Mouse (Mus musculus) kidney, postnatal 4 days (tissue): Measurements from ENCODE around the gene Cpn1.
"Not testable (repeated sequence)": the region's sequence is repeated elsewhere in the genome, so short reads cannot be mapped to it uniquely, and the experiment has no call there.

Experiments used
- DNase-seq, 2 experiments: peaks; one replicate each; pipeline ENCODE4 v3.0.0; 2021; ENCODE audit warnings: mixed read lengths in 2 of 2

The Cpn1 gene

DNA sequence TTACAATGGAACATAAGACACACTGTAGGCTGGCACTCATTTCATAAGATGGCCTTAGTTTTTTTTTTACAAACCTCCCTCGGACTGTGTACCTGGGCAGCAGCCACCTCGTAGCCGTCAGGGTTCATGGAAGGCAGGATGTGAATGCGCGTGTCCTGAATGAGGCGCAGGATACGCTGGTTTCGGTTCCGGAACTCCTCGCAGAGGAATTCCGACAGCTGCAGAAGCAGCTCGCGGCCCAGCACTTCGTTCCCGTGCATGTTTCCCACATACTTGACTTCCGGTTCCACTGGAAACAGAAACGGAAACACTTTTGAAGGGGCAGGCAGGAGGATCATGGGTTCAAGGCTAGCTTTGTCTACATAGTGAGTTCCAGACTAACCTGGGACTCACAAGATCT is 5.6 kb downstream of the Cpn1 start:
- no peak for DNase-seq

DNA sequence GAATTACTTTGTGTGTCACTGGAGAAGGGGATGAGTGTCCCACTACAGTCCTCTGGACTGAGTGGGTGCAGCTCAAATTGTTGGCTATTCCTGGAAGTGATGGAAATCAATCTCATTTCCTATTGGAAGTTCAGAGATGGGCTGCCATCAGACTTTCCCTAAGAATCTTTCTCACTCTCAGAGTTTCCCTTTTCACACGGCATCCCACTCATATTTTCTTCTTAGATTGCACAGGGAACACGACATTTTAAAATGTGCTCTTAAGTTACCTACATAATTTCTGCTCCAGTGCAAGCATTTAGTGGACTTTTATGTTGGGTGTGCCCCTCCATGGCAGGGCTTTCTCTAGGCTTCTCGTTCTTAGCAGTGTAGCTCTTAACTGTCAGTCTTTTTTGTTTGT is 8.6 kb downstream of the Cpn1 start:
- no peak for DNase-seq

DNA sequence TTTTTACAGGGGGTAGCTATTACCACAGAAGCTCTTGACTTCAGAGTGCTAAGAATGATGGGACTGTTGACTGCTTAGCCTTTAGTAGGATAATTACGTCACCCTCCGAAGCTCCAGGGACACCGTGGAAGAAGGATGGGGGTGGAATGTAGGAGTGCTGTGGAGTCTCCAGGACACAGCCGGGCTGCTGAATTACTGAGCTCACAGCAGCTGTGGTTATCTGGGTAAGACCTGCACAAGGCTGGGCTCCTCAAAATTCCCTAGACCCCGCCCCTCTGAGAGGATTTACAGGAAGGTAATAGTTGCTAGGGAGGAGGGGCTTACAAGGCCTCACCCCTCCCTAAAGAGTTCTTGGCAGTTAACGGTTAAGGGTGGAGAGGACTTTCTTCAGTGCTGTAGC is 9.7 kb downstream of the Cpn1 start:
- no peak for DNase-seq

DNA sequence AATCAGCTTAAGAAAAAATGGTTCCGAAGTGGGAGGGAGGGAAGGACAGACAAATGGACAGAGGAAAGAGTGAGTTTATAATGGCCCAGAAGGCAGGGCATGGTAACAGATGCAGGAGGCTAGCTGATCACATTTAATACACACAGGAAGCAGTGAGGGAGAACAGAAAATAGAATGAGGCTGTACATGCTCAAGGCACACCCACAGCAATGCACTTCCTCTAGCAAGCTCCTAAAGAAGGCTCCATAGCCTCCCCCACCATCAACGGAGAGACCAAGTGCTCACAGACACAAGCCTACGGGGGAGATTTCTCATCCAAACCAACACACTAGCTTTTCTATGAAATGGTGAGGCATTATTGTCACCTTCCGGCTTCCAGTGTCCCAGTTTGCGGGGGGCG is 12.1 kb downstream of the Cpn1 start:
- no peak for DNase-seq

DNA sequence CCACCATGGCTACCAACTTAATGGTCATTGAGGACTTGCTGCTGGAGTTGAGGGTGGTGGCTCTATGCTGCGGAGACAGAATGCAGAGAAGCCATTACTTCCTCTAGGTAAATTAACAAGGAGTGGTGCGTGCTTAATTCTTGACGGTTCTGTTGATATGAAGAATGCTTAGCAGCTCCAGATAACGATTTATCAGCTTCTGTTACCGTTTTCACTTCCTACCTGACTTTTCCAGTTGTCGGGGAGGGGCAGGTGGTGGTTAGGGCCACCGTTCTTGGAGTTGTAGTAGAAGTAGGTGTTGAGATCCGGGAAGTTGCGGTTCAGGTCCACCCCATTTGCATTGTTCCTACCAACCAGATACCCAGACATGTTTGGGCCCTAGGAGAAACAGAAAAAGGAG is 12.6 kb downstream of the Cpn1 start:
- no peak for DNase-seq

DNA sequence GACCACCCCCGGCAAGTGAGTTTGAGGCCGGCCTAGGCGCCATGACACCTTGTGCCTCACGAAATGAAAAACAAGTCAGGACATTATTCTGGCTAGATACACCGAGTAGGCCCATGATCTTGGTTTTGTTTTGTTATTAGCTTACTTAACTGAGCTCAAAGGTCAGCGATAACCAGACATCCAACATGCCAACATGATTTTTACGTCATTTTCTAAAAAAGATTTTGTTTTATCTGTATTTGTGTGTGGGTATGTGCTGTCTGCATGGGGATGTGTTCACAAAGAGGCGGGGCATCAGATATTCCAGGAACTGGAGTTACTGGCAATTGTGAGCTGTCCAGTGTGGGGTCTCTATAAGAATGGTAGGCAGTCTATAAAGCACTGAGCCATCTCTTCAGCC is 14.2 kb downstream of the Cpn1 start:
- DNase-seq: no peak

DNA sequence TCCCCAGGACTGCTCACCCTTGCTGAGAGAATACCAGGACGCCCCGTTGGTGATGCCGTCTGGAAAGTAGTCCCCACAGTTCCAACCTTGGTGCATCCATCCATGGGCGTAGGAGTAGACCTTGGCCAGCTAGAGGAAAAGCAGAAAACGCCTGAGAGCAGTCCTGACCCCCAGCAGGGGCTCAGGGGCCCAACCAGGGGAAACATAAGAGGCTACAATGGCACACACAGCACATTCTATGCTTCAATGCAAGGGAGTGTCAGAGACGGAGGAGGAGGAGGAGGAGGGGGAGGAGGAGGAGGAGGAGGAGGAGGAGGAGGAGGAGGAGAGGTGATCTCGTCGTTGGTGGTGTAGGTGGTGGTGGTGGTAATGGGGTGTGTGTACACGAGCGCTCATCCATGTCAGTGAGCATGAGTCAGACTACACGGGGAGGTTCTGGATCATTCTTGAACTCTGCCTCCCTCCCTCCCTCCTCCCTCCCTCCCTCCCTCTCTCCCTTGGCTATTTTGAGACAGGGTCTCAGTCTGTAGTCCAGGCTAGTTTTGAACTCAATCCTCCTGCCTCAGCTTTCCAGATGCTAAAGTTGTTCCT is 17.8 kb downstream of the Cpn1 start:
- DNase-seq: peak; percentile 31 to 54

DNA sequence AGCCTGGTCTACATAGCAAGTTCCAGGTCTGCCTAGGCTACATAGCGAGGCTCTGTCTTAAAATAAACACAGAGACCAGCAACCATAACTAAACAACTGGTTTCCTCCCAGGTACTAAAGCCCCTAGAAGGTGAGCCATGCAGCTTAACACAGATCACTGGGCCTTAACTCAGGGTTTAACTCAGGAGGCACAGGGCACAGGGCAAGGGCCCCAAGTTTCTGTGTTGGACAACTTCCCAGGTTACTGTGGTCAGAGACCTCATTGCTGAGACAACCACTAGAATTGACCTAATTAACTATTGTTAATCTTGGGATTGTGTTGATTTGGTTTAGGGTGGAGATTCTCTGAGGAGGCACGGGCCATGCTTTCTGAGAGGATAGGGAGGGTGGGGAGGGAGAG is 19.9 kb downstream of the Cpn1 start:
- DNase-seq: no peak

DNA sequence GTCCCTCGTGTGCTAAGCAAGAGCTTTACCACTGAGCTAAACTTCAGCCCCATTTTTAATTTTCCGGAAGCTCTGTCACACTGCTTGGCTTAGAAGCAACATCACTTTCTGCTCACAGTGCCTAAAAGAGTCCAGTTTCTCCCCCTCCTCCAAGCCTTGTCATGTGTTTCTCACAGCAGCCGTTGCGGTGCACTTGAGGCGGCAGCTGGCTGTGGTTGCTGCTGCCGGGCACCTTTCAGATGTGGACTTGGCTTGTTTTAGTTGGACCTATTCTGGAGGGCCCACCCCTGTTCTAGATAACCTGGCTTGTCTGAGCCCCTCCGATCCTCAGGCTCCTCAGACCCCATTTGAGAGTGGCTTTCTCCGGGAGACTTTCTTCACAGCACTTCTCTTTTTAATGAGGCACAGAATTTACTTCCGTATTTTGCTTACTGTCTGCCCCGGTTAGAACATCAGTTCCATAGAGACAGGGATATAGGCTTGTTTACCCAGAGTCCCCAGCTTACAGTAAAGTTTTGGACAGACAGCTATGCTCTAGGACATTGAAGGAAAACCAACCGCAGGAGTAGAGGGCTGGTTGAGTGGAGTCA is 20.8 kb downstream of the Cpn1 start:
- DNase-seq: no peak

DNA sequence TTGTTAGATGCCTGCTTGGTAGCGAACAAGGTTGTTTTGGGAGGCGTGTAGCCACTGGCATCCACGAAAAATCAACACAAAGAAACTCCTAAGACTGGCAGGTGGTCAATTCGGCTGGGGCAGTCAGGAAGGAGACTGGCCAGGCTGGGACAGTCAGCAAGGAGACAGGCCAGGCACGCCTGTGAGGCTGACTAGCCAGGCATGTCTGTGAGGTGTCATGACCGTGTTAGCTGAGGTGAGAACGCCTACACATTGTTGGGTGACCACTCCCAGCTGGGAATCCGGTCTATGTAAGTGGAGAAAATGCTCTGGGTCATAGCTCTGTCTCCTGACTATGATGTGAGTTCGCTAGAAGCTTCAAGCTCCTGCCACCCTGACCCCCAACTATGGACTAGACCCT is 23.6 kb downstream of the Cpn1 start:
- no peak for DNase-seq

DNA sequence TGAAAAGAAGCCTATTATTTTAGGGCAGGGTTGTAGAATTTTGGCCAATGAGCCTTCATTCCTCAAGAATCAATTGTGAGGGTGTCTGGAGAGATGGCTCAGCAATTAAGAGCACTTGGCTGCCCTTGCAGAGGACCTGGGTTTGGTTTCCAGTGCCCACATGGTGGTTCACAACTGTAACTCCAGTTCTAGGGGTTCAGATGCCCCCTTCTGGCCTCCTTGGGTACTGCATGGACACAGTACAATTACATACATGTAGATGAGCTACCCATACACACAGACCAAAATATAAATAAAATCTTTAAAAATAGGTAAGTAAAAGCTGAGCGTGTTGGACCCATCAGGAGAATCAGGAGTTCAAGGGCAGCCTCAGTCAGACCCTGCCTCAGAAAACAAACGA is 25.2 kb downstream of the Cpn1 start:
- peak; percentile 38 for DNase-seq

DNA sequence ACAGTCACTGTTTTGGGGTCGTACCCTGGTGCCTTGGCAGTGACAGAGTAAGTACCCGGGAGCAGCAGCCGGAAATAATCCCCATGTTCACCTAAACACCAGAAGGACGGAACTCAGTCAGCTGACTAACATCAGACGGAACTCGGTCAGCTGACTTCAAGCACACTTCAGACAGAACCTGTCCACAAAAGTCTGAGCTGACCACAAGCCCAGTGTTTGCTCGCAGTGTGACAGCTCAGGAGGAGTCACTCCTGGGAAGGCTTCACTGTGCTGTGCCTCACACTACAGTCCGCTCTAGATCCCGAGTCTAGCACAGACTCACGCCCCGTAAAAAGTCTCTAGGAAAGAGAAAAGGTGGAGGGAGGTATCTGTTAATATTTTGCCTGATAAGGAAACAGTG is 26.3 kb downstream of the Cpn1 start:
- no peak for DNase-seq

DNA sequence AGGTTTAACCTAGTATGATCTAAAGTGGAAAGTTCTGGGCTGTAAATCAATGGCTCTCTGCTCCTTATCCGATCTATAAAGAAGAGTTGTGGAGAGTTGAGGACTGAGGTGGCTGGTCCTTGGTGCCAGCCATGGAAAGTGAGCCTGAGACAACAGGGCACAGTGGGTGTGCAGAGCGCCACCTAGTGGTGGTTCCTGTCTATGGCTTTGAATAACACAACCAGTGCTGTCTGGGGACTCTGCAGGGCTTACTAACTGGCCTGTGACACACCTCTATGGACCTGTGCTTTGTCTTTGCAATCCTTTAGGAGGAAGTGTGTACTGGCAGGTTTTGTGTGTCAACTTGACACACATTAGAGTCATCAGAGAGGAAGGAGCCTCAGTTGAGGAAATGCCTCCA is 27.2 kb downstream of the Cpn1 start:
- DNase-seq: peak; percentile 84 to 87

DNA sequence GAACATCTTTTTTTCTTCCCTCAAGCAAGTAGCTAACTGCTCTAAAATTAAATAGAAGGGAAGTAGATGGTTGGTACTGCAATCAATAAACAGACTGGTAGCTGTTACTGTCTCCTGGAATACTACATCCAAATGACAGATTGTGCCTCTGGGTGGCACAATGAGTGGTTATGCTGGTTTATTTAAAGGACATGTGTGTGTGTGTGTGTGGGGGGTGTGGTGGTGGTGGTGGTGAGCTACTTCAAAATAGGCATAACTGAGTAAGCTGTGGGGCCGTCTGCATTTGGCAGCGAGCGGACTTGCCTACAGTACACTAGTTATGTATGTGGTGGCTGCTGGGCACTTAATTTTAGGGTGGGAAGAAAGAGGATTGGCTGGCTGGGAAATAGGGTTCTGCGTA is 28.5 kb downstream of the Cpn1 start:
- no peak for DNase-seq

DNA sequence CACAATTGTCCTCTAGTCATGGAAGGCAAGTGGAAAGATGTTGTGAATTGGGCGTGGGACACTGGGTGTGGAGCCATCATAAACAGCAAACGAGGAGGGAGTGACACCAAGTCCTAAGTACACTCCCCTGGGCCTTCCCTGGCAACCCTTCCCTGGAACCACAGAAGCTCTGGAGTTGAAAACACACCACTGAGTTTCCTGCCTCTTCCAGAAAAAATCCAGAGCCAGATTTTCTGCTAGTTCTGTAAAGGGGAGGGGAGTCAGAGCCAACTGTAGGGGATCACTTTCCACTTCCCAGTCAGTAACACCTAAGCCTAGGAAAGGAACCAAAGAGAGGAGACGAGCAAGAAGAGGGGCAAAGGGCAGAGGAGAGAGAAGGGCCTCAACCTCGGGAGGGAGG is 29.0 kb downstream of the Cpn1 start:
- DNase-seq: no peak

DNA sequence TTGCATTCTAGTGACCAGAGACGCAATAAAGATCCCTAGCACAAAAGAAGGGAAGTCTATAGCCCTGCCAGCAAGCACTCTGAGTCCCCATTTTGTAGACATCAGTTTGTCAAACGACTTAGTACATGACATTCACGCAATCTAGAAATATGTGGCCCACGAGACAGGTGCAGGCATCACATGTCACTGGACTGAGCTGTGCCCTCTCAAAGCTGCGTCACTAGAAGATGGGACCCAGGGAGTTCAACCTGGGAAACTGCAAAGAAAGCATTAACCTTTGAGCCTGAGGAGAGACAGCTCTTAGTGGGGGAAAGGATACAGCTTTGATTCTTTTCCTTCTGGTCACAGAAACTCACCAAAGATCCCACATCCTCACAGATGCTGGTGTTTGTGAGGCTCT is 31.1 kb downstream of the Cpn1 start:
- no peak for DNase-seq

DNA sequence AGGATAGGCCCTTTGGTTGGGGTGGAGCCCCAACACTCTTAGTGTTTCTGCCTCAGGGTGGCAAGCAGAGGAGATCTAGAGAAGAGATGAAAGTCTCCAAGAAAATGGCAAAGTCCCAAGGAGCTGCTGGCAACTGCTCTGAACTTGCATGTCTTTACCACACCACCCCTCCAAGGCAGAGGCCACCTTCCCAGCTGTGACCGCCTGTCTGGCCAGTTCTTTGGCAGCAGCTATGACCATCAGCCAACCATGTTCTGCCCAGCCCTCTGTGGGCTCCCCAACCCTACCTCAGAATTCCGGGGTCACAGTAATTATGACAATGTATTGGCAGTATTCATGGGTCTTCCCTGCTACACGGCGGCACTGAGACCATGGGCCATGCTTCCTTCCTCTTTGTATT is 31.5 kb downstream of the Cpn1 start:
- no peak for DNase-seq

DNA sequence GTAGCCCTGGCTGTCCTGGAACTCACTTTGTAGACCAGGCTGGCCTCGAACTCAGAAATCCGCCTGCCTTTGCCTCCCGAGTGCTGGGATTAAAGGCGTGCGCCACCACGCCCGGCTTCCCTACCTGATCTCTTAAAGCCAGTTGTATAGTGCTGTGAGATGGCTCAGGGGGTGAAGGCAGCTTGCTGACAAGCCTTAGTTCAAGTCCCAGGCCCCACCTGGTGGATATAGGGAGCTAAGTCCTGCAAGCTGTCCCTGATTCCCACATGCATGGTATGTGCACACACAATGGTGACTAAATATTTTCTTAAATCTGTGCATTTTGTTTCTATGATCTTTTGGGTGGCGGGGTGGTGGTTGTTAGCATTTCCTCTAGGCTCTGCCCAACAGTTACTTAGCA is 33.4 kb downstream of the Cpn1 start:
- not testable (repeated sequence) for DNase-seq

DNA sequence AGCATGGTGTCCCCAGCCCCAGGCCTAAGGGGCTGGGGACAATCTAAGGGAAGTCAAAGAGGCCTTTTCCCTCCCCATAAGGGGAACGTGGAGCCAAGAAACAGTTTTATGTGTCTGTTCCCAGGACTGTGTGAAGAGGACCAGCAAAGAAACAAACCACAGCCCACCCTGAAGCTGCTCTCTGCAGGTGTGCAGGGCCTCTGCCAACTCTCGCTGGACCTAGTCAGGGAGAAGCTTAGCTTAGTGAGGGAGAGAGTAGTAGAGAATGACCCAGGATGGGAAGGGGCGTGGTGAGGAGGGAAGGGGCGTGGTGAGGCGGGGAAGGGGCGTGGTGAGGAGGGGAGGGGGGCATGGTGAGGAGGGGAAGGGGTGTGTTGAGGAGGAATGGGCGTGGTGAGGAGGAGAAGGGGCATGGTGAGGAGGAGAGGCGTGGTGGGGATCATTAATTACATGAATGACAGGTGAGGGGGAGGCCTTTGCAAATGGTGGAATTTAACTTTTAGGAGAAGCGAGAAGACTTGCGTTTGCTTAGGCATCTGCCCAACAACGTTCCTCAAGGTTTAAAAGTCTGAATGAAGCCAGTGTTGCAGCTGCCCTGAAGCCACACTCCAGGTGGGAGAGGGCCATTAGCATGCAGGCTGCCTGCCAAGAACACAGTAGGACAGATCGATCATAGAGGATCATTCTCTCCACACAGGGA is 37.1 kb downstream of the Cpn1 start:
- peak; percentile 53 to 62 for DNase-seq

DNA sequence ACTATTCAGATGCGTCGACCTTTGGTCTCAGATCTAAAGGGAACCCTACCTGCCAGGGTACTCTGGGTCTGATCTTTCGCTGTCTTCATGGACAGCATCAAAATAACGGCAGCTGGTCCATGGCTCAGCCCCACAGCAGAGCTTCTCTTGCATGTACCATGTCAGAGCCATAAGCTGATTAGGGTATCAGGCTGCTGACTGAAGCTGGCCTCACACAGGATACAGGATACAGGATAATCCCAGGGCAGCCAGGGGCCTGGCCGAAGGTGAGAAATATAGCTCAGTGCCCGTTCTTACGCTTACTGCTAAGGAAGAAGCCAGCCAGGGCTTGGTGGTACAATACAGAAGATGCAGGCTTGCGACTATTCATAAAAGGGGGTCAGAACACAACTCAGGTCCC is 41.8 kb downstream of the Cpn1 start:
- no peak for DNase-seq

DNA sequence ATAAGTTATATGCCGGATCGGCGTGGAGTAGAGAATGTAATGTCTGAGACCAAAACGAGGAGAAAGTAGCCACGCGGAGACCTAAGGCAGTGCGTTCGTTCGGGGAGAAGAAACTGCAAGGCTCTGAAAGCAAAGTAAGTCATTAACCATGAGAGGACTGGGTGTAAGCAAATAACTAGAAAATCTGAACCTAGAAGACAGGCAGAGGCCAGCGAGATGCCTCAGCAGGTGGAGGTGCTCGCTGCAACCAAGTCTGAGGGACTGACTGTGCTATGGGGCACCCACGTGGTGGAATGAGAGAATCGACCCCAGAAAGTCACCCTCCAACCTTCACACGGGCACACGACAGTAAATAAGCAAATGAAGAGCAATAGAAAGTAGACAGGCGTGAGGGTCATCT is 43.3 kb downstream of the Cpn1 start:
- no peak for DNase-seq

DNA sequence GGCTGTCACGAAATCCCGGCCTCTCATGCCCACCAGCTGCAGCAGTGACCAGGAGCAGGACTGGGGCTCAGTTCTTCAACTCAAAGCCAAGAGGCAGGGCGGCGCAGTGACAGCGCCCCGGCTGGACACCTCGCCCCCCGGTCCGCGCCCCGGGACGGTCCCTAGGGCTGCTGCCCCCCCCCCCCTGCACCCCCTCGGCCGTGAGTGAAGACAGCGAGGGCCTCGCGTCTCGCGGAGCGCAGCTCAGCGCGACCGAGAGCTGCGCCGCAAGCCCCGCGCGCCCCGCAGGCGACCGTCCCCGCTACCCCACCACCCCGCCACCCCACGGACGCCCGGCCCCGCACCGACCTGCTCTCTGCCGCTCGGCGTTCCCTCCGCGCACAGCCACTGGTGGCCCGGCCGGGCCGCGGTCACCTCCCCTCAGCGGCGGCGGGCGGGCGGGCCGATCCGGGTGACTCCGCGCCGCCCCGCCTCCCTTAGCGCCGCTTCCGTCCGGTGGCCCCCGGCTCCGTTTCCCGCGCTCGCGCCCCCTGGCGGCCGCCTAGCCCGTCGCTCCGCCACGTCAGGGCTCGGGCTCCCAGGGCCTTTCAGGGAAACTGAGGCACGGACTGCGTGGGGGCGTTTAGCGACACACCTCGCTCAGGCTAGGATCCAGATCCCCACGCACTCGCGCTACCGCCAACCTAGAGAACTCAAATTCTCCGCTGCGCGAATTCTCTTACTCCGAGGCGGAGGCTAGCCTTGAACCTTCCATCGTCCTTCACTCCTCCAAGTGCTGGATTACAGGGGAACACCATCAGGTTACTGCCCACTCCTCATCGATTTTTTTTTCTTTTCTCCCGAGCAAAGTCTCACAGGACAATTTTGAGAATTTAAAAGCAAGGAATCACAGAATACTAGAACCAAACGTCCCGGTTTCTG is 46.3 kb downstream of the Cpn1 start, which contains the start of gene Dnmbp:
Gene Dnmbp, minus strand, starts transcription at position 423 of the 921 bp plus-strand sequence.
- peak; percentile 94 for DNase-seq

DNA sequence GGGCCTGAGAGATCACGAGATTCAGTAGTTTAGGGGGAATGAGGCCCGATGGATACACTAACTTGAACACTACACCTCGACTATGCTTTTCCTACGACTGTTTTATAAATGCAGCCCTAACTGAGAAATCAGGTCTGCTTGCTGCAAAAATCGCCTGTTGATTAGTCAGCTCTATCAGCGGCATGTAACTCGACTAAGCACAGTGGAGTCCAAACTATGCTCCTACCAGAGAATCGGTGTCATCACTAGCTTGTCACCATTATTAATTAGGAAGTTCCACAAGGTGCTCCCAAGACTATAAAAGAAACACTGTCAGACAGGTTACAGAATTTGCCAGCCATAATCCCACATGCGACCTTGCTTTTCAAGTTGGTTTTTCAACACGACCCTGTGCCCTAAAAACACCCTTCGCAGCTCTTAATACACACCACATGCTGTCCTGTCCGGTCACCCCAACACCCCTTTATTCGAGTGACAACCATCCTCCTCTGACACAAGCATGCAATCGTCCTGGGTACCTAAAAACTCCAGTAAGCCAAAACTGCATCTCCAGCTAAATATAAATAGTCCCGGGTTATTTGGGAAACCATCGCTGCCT is 47.1 kb downstream of the Cpn1 start:
- DNase-seq: no peak
